Mouse (Mus musculus) kidney, adult 11 months (tissue): Measurements from ENCODE around the gene Macf1.
A peak's percentile ranks its signal among the peaks of the same experiment; 100 is the strongest.
"Not testable (repeated sequence)": the region's sequence is repeated elsewhere in the genome, so short reads cannot be mapped to it uniquely, and the experiment has no call there.

Experiments
- DNase-seq: peaks from one replicate; pipeline ENCODE4 v3.0.0; 2022

Gene Macf1

GRCm38 (mm10) chr4:123669696-123670095 lies 14.5 kb downstream of the Macf1 start:
- DNase-seq, result no peak

GRCm38 (mm10) chr4:123667260-123667867 lies 16.8 kb downstream of the Macf1 start:
- peak; percentile 63 for DNase-seq

GRCm38 (mm10) chr4:123666517-123666916 lies 17.6 kb downstream of the Macf1 start:
- no peak for DNase-seq

- DNase-seq, result no peak
Observed at GRCm38 (mm10) chr4:123665681-123666278, 18.4 kb downstream of the Macf1 start.

- DNase-seq, result peak; percentile 25
Observed at GRCm38 (mm10) chr4:123664951-123665661, 19.1 kb downstream of the Macf1 start.

GRCm38 (mm10) chr4:123664021-123664950 lies 19.9 kb downstream of the Macf1 start:
- peak; percentile 71 for DNase-seq

GRCm38 (mm10) chr4:123663688-123663965 lies 20.5 kb downstream of the Macf1 start:
- no peak for DNase-seq

- peak; percentile 72 for DNase-seq
Observed at GRCm38 (mm10) chr4:123662914-123663687, 21.1 kb downstream of the Macf1 start.

- no peak for DNase-seq
Observed at GRCm38 (mm10) chr4:123658175-123658574, 26.0 kb downstream of the Macf1 start.

GRCm38 (mm10) chr4:123655245-123655644 lies 28.9 kb downstream of the Macf1 start:
- DNase-seq, result no peak

- no peak for DNase-seq
Observed at GRCm38 (mm10) chr4:123654566-123654965, 29.6 kb downstream of the Macf1 start.

GRCm38 (mm10) chr4:123653446-123653845 lies 30.7 kb downstream of the Macf1 start:
- not testable (repeated sequence) for DNase-seq

GRCm38 (mm10) chr4:123652130-123652529 lies 32.0 kb downstream of the Macf1 start:
- DNase-seq, result no peak

- DNase-seq, result no peak
Observed at GRCm38 (mm10) chr4:123649131-123649530, 35.0 kb downstream of the Macf1 start.

- DNase-seq, result peak; percentile 64
Observed at GRCm38 (mm10) chr4:123647668-123648067, 36.5 kb downstream of the Macf1 start.

- DNase-seq, result no peak
Observed at GRCm38 (mm10) chr4:123647109-123647508, 37.1 kb downstream of the Macf1 start.

GRCm38 (mm10) chr4:123645246-123645845 lies 38.8 kb downstream of the Macf1 start:
- DNase-seq, result no peak

GRCm38 (mm10) chr4:123643561-123643960 lies 40.6 kb downstream of the Macf1 start:
- DNase-seq, result no peak

GRCm38 (mm10) chr4:123642877-123643276 lies 41.3 kb downstream of the Macf1 start:
- DNase-seq, result no peak

GRCm38 (mm10) chr4:123637136-123637535 lies 47.0 kb downstream of the Macf1 start:
- no peak for DNase-seq

- no peak for DNase-seq
Observed at GRCm38 (mm10) chr4:123635428-123635827, 48.7 kb downstream of the Macf1 start.

- no peak for DNase-seq
Observed at GRCm38 (mm10) chr4:123634436-123634835, 49.7 kb downstream of the Macf1 start.
